ENCODE assay signal across 24 mouse cellular contexts in the genomic region with DNA sequence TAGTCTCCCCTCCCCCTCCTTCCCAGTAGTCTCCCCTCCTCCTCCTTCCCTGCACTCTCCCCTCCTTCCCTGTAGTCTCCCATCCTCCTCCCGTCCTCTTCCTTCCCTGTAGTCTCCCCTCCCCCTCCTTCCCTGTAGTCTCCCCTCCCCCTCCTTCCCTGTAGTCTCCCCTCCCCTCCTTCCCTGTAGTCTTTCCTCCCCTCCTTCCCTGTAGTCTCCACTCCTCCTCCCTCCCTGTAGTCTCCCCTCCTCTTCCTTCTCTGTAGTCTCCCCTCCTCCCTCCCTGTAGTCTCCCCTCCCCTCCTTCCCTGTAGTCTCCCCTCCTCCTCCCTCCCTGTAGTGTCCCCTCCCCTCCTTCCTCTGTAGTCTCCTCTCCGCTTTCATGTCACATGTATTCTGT. TPM values are rescaled to one million over a fixed set of nuclear protein-coding genes. Genes with fewer than 3 reads are reported as not detected.
DNase-seq lines count a peak whose midpoint lies in the region; ATAC-seq and TF ChIP-seq lines count a peak whose summit lies in the region.
"Had no signal": no experiment of that assay in that cellular context is flagged by ENCODE, and none has a peak within 500 bp of the region (broad histone marks: within the 10 kb centered on the region; RNA-seq: fewer than 3 reads in every experiment).

No protein-coding gene starts in this region.

- in situ Hi-C loops in ES-E14 (cut with MboI; ENCODE audit: low sequenced_read_pairs in 2 of 2, unreplicated experiment in 2 of 2): loop anchor here in 1 of 2 experiments (10.0 kb wide), 1 partner anchor 341 kb away; no protein-coding TSS in a partner anchor

- H3K27ac ChIP-seq in heart, embryonic 10.5 days: no peak overlapping the region
- H3K27ac ChIP-seq in heart, adult 2 months: no peak overlapping the region
- H3K27ac ChIP-seq in ES-Bruce4 (ENCODE audit: insufficient read depth, low read length) (no peak overlapping the region), ES-E14 (ENCODE audit: insufficient read depth, low read depth, low read length, poor library complexity, severe bottlenecking) (no peak overlapping the region)
- H3K27ac ChIP-seq in embryonic facial prominence, embryonic 10.5 days (replicated peaks): no peak overlapping the region
- no peak overlapping the region for H3K27ac ChIP-seq in hindbrain, embryonic 13.5 days
- H3K27ac ChIP-seq: forebrain, embryonic 13.5 days; heart, embryonic 13.5 days; hindbrain, embryonic 12.5 days; hindbrain, postnatal 0 days had no signal

- H3K9ac ChIP-seq in heart, adult 2 months (ENCODE audit: low read depth, low read length): no peak overlapping the region
- H3K9ac ChIP-seq in ES-Bruce4 (ENCODE audit: low read depth, poor library complexity, severe bottlenecking): no peak overlapping the region
- no peak overlapping the region for H3K9ac ChIP-seq in ES-E14 (ENCODE audit: insufficient read depth, low read depth, low read length, poor library complexity, severe bottlenecking)
- no peak overlapping the region for H3K9ac ChIP-seq in hindbrain, embryonic 13.5 days
- H3K9ac ChIP-seq: forebrain, embryonic 13.5 days; heart, embryonic 13.5 days; hindbrain, embryonic 12.5 days had no signal

- no peak for TF ChIP-seq POLR2A in heart, adult 2 months (IDR thresholded peaks at IDR 0.05; ENCODE audit: insufficient read depth, low read depth, low read length)
- TF ChIP-seq POLR2A in ES-Bruce4 (IDR thresholded peaks at IDR 0.05; ENCODE audit: insufficient read depth, low read length): no peak

- no peaks in the 10 kb centered on the region for H3K27me3 ChIP-seq in heart, embryonic 10.5 days (ENCODE audit: insufficient read depth, poor library complexity, severe bottlenecking)
- H3K27me3 ChIP-seq in heart, adult 2 months (ENCODE audit: control insufficient read depth, insufficient read depth, low read length): no peaks in the 10 kb centered on the region
- no peaks in the 10 kb centered on the region for H3K27me3 ChIP-seq in ES-Bruce4 (ENCODE audit: control insufficient read depth, insufficient read depth, low read length, poor library complexity, severe bottlenecking)
- H3K27me3 ChIP-seq in embryonic facial prominence, embryonic 10.5 days (replicated peaks; ENCODE audit: low read depth, poor library complexity, severe bottlenecking): no peaks in the 10 kb centered on the region
- no peaks in the 10 kb centered on the region for H3K27me3 ChIP-seq in hindbrain, embryonic 13.5 days
- H3K27me3 ChIP-seq: CH12.LX; forebrain, embryonic 13.5 days; hindbrain, embryonic 12.5 days had no signal

- H3K36me3 ChIP-seq in heart, embryonic 10.5 days: no peaks in the 10 kb centered on the region
- H3K36me3 ChIP-seq in heart, adult 2 months (ENCODE audit: control insufficient read depth, insufficient read depth, low read length): no peaks in the 10 kb centered on the region
- H3K36me3 ChIP-seq in ES-Bruce4 (ENCODE audit: control insufficient read depth, insufficient read depth, low read length, poor library complexity, severe bottlenecking) (no peaks in the 10 kb centered on the region), ES-E14 (ENCODE audit: control insufficient read depth, insufficient read depth, low read length, poor library complexity, severe bottlenecking) (no peaks in the 10 kb centered on the region)
- H3K36me3 ChIP-seq in embryonic facial prominence, embryonic 10.5 days (replicated peaks): no peaks in the 10 kb centered on the region
- no peaks in the 10 kb centered on the region for H3K36me3 ChIP-seq in hindbrain, embryonic 13.5 days
- H3K36me3 ChIP-seq: heart, embryonic 13.5 days; hindbrain, embryonic 12.5 days had no signal

- intact Hi-C loops in heart, adult 2 months (cut with DNase I): no loop called here

- H3K4me3 ChIP-seq in heart, embryonic 10.5 days: no peak overlapping the region
- no peak overlapping the region for H3K4me3 ChIP-seq in heart, adult 2 months
- H3K4me3 ChIP-seq in ES-Bruce4 (ENCODE audit: low read depth, low read length) (no peak overlapping the region), ES-E14 (ENCODE audit: insufficient read depth in 1 of 2, low read depth in 1 of 2, low read length in 2 of 2, poor library complexity in 1 of 2, severe bottlenecking in 1 of 2) (no peak overlapping the region)
- H3K4me3 ChIP-seq in embryonic facial prominence, embryonic 10.5 days: no peak overlapping the region
- no peak overlapping the region for H3K4me3 ChIP-seq in hindbrain, embryonic 13.5 days
- H3K4me3 ChIP-seq: forebrain, embryonic 13.5 days; heart, embryonic 13.5 days; hindbrain, embryonic 12.5 days had no signal

- WGBS in heart, embryonic 10.5 days: 22% methylated on average over 2 of the region's 2 CpGs
- WGBS in heart, adult 2 months: 26% methylated on average over 2 of the region's 2 CpGs
- WGBS in embryonic facial prominence, embryonic 10.5 days: 28% methylated on average over 2 of the region's 2 CpGs
- WGBS in hindbrain, embryonic 13.5 days: 18% methylated on average over 2 of the region's 2 CpGs

- ATAC-seq in hindbrain, embryonic 13.5 days (ENCODE audit: low FRiP score): no peak
- ATAC-seq: forebrain, embryonic 13.5 days; hindbrain, postnatal 0 days had no signal

- TF ChIP-seq EP300 in heart, adult 2 months (IDR thresholded peaks at IDR 0.05; ENCODE audit: insufficient read depth, low read depth, low read length): no peak
- peak; percentile 76 for TF ChIP-seq EP300 in ES-Bruce4 (IDR thresholded peaks at IDR 0.05; ENCODE audit: insufficient read depth, low read depth, low read length)

- DNase-seq in heart, embryonic 10.5 days (ENCODE audit: low spot score): peak; percentile 39
- DNase-seq in heart, adult 2 months: no peak
- peak; percentile 37 for DNase-seq in ES-E14 (ENCODE audit: low read depth, low spot score)
- peak; percentile 15 for DNase-seq in embryonic facial prominence, embryonic 10.5 days (ENCODE audit: low spot score)
- no peak for DNase-seq in kidney, adult 18-20 months
- DNase-seq: adrenal gland, adult 2 months; adrenal gland, postnatal 25 days; cerebellum, adult 2 months; cerebellum, postnatal 10 days; gastrocnemius, postnatal 10 days; heart, postnatal 4 days; kidney, adult 2 months had no signal

- H3K79me2 ChIP-seq in heart, adult 2 months (replicated peaks; ENCODE audit: control insufficient read depth, insufficient read depth, low read length): no peaks in the 10 kb centered on the region

- no peak overlapping the region for H3K4me2 ChIP-seq in hindbrain, embryonic 13.5 days
- H3K4me2 ChIP-seq: forebrain, embryonic 13.5 days; heart, embryonic 13.5 days; hindbrain, embryonic 12.5 days had no signal

- H3K9me3 ChIP-seq in heart, embryonic 10.5 days: no peaks in the 10 kb centered on the region
- H3K9me3 ChIP-seq in ES-Bruce4 (replicated peaks; ENCODE audit: control insufficient read depth, insufficient read depth, low read length, poor library complexity, severe bottlenecking) (no peaks in the 10 kb centered on the region), ES-E14 (ENCODE audit: control insufficient read depth, insufficient read depth, low read depth, low read length) (no peaks in the 10 kb centered on the region)
- H3K9me3 ChIP-seq in embryonic facial prominence, embryonic 10.5 days: no peaks in the 10 kb centered on the region
- H3K9me3 ChIP-seq in hindbrain, embryonic 13.5 days: no peaks in the 10 kb centered on the region
- H3K9me3 ChIP-seq: forebrain, embryonic 13.5 days; heart, embryonic 13.5 days; hindbrain, embryonic 12.5 days had no signal

- no peak for TF ChIP-seq CTCF in heart, adult 2 months (IDR thresholded peaks at IDR 0.05)
- TF ChIP-seq CTCF in ES-Bruce4 (IDR thresholded peaks at IDR 0.05; ENCODE audit: low read depth, low read length): no peak

- peaks cover 4% of the 10 kb centered on the region; the same call in 1 of the 2 replicates for H3K4me1 ChIP-seq in heart, embryonic 10.5 days
- no peaks in the 10 kb centered on the region for H3K4me1 ChIP-seq in heart, adult 2 months (ENCODE audit: control insufficient read depth, insufficient read depth, low read length)
- H3K4me1 ChIP-seq in ES-Bruce4 (ENCODE audit: control insufficient read depth, insufficient read depth, low read length): no peaks in the 10 kb centered on the region
- peaks cover 0 to 4% of the 10 kb centered on the region in 2 experiments; a peak in 2 of 4 replicates for H3K4me1 ChIP-seq in ES-E14 (ENCODE audit: control insufficient read depth in 2 of 2, insufficient read depth in 2 of 2, low read length in 2 of 2, poor library complexity in 1 of 2)
- H3K4me1 ChIP-seq in embryonic facial prominence, embryonic 10.5 days: peaks cover 5% of the 10 kb centered on the region
- H3K4me1 ChIP-seq in hindbrain, embryonic 13.5 days (replicated peaks): no peaks in the 10 kb centered on the region
- H3K4me1 ChIP-seq: forebrain, embryonic 13.5 days; heart, embryonic 13.5 days; hindbrain, embryonic 12.5 days had no signal

TF ChIP-seq in ES-E14, 5 proteins besides CTCF, POLR2A, EP300 and RAD21:
- TF ChIP-seq MAFK (IDR thresholded peaks at IDR 0.05; ENCODE audit: insufficient read depth, low read depth, low read length) (no peak), CHD2 (IDR thresholded peaks at IDR 0.05; ENCODE audit: low read depth, low read length) (0 out of 2 replicates have a peak, but pooled peaks have one; percentile 44)

RNA-seq across cellular contexts. Expression of gene Mbl2, which starts 18.7 kb away (rescaled TPM):
- 0.13 and 0.14 TPM in 2 replicates for polyA plus RNA-seq in heart, embryonic 10.5 days (2016; fragmentation: Nextera tagmentation; extraction: Ambion mirVana)
- total RNA-seq in heart, adult 2 months (2021): not detected
- 0.67 TPM in 1 of 2 replicates, not detected in the other for polyA plus RNA-seq in heart, adult 2 months (2012; rRNA removed)
- polyA plus RNA-seq in ES-Bruce4 (2011; ENCODE audit: insufficient read depth, insufficient read length, low read depth, missing spikeins): not detected in 2 replicates
- total RNA-seq in ES-E14 (2012; rRNA removed): 0.18 and 0.21 TPM in 2 replicates
- not detected in 2 replicates for polyA plus RNA-seq in embryonic facial prominence, embryonic 10.5 days (2016; fragmentation: Nextera tagmentation; extraction: Ambion mirVana)
- 0.16 TPM in 1 of 2 replicates, not detected in the other for polyA plus RNA-seq in hindbrain, embryonic 13.5 days (2015; fragmentation: Nextera tagmentation; extraction: Ambion mirVana)
- total RNA-seq: adrenal gland, postnatal 25 days; CH12.LX; gastrocnemius, postnatal 10 days; heart, adult 8-10 months; heart, postnatal 4 days; hindbrain, postnatal 0 days; MEL had no signal
- polyA plus RNA-seq: adrenal gland, adult 2 months; embryonic facial prominence, embryonic 14.5 days; forebrain, embryonic 13.5 days; heart, embryonic 13.5 days; heart, postnatal 0 days; hindbrain, embryonic 12.5 days; intestine, embryonic 14.5 days had no signal

RNA-seq across cellular contexts. Expression of gene Gldc, which starts 38.8 kb away (rescaled TPM):
- polyA plus RNA-seq in heart, embryonic 10.5 days (2016; fragmentation: Nextera tagmentation; extraction: Ambion mirVana): 9.4 and 12.7 TPM in 2 replicates
- total RNA-seq in heart, adult 2 months (2021): under 1 TPM; 0.26 to 0.30 TPM
- 0.14 and 0.29 TPM in 2 replicates for polyA plus RNA-seq in heart, adult 2 months (2012; rRNA removed)
- 122 and 126 TPM in 2 replicates for polyA plus RNA-seq in ES-Bruce4 (2011; ENCODE audit: insufficient read depth, insufficient read length, low read depth, missing spikeins)
- total RNA-seq in ES-E14 (2012; rRNA removed): 188 and 317 TPM in 2 replicates
- 14.6 and 17.2 TPM in 2 replicates for polyA plus RNA-seq in embryonic facial prominence, embryonic 10.5 days (2016; fragmentation: Nextera tagmentation; extraction: Ambion mirVana)
- 8.6 and 9.1 TPM in 2 replicates for polyA plus RNA-seq in hindbrain, embryonic 13.5 days (2015; fragmentation: Nextera tagmentation; extraction: Ambion mirVana)

Comparison
In these comparisons a context has a peak if more than half of its experiments do, and no peak if none do; other contexts are left out.
1. DNase-seq: peak in heart, embryonic 10.5 days (single experiment), ES-E14 (single experiment) and embryonic facial prominence, embryonic 10.5 days (single experiment); none in heart, adult 2 months (0 of 2) and kidney, adult 18-20 months (single experiment).